ENCODE assay signal across 9 mouse cellular contexts in genomic region chr13:19438040-19438439, GRCm38 (mm10). TPM values are rescaled to one million over a fixed set of nuclear protein-coding genes. Genes with fewer than 3 reads are reported as not detected.
A peak's percentile ranks its signal among the peaks of the same experiment; 100 is the strongest.
DNase-seq lines count a peak whose midpoint lies in the region; ATAC-seq and TF ChIP-seq lines count a peak whose summit lies in the region.
"Had no signal": no experiment of that assay in that cellular context is flagged by ENCODE, and none has a peak within 500 bp of the region (broad histone marks: within the 10 kb centered on the region; RNA-seq: fewer than 3 reads in every experiment).

No protein-coding gene starts in this region.

- no peaks in the 10 kb centered on the region for H3K27me3 ChIP-seq in forebrain, embryonic 13.5 days
- no peaks in the 10 kb centered on the region for H3K27me3 ChIP-seq in forebrain, embryonic 12.5 days
- H3K27me3 ChIP-seq in forebrain, postnatal 0 days (ENCODE audit: insufficient read depth, low read length): no peaks in the 10 kb centered on the region
- no peaks in the 10 kb centered on the region for H3K27me3 ChIP-seq in midbrain, embryonic 15.5 days (replicated peaks)
- H3K27me3 ChIP-seq: limb, embryonic 12.5 days had no signal

- no peak overlapping the region for H3K9ac ChIP-seq in forebrain, embryonic 13.5 days
- no peak overlapping the region for H3K9ac ChIP-seq in forebrain, embryonic 12.5 days
- H3K9ac ChIP-seq in forebrain, postnatal 0 days: no peak overlapping the region
- H3K9ac ChIP-seq in midbrain, embryonic 15.5 days: no peak overlapping the region
- H3K9ac ChIP-seq: limb, embryonic 12.5 days had no signal

- no peaks in the 10 kb centered on the region for H3K4me1 ChIP-seq in forebrain, embryonic 13.5 days
- H3K4me1 ChIP-seq in forebrain, embryonic 12.5 days: no peaks in the 10 kb centered on the region
- no peaks in the 10 kb centered on the region for H3K4me1 ChIP-seq in forebrain, postnatal 0 days (ENCODE audit: insufficient read depth)
- H3K4me1 ChIP-seq in midbrain, embryonic 15.5 days: no peaks in the 10 kb centered on the region
- H3K4me1 ChIP-seq: limb, embryonic 12.5 days had no signal

- WGBS in forebrain, embryonic 13.5 days: 77% methylated on average over 10 of the region's 10 CpGs
- WGBS in forebrain, embryonic 12.5 days: 80% methylated on average over 10 of the region's 10 CpGs
- WGBS in forebrain, postnatal 0 days: 74% methylated on average over 10 of the region's 10 CpGs
- 75% methylated on average over 10 of the region's 10 CpGs for WGBS in midbrain, embryonic 15.5 days

- no peaks in the 10 kb centered on the region for H3K9me3 ChIP-seq in forebrain, embryonic 13.5 days (replicated peaks)
- no peaks in the 10 kb centered on the region for H3K9me3 ChIP-seq in forebrain, embryonic 12.5 days
- H3K9me3 ChIP-seq in forebrain, postnatal 0 days (ENCODE audit: low read length): no peaks in the 10 kb centered on the region
- no peaks in the 10 kb centered on the region for H3K9me3 ChIP-seq in midbrain, embryonic 15.5 days
- H3K9me3 ChIP-seq: limb, embryonic 12.5 days had no signal

- ATAC-seq in forebrain, embryonic 13.5 days: peak; percentile 55
- no peak for ATAC-seq in forebrain, embryonic 12.5 days (ENCODE audit: low FRiP score)
- peak; percentile 12; the same call in 1 of the 2 replicates for ATAC-seq in forebrain, postnatal 0 days
- peak; percentile 78 for ATAC-seq in midbrain, embryonic 15.5 days (replicated peaks)

- H3K36me3 ChIP-seq in forebrain, embryonic 13.5 days (ENCODE audit: poor library complexity, severe bottlenecking): no peaks in the 10 kb centered on the region
- H3K36me3 ChIP-seq in forebrain, embryonic 12.5 days (replicated peaks): no peaks in the 10 kb centered on the region
- H3K36me3 ChIP-seq in forebrain, postnatal 0 days (ENCODE audit: insufficient read depth): no peaks in the 10 kb centered on the region
- H3K36me3 ChIP-seq in midbrain, embryonic 15.5 days (replicated peaks): no peaks in the 10 kb centered on the region
- H3K36me3 ChIP-seq: limb, embryonic 12.5 days had no signal

- H3K4me3 ChIP-seq in forebrain, embryonic 13.5 days: no peak overlapping the region
- H3K4me3 ChIP-seq in forebrain, embryonic 12.5 days (replicated peaks): no peak overlapping the region
- H3K4me3 ChIP-seq in forebrain, postnatal 0 days (ENCODE audit: low read depth, low read length): no peak overlapping the region
- no peak overlapping the region for H3K4me3 ChIP-seq in midbrain, embryonic 15.5 days
- H3K4me3 ChIP-seq: limb, embryonic 12.5 days had no signal

- H3K4me2 ChIP-seq in forebrain, embryonic 13.5 days: no peak overlapping the region
- H3K4me2 ChIP-seq in forebrain, embryonic 12.5 days: no peak overlapping the region
- H3K4me2 ChIP-seq in forebrain, postnatal 0 days (ENCODE audit: low read depth): no peak overlapping the region
- H3K4me2 ChIP-seq in midbrain, embryonic 15.5 days: no peak overlapping the region
- H3K4me2 ChIP-seq: limb, embryonic 12.5 days had no signal

- H3K27ac ChIP-seq in forebrain, embryonic 13.5 days: no peak overlapping the region
- H3K27ac ChIP-seq in forebrain, embryonic 12.5 days: no peak overlapping the region
- H3K27ac ChIP-seq in forebrain, postnatal 0 days (ENCODE audit: low read depth, low read length): no peak overlapping the region
- no peak overlapping the region for H3K27ac ChIP-seq in midbrain, embryonic 15.5 days
- H3K27ac ChIP-seq: limb, embryonic 12.5 days had no signal

- peak; percentile 8 for DNase-seq in thymus, postnatal 0 days (ENCODE audit: low spot score)
- no peak for DNase-seq in thymus, postnatal 14 days
- DNase-seq in forebrain, postnatal 0 days: peak; percentile 22
- DNase-seq in spleen, postnatal 4 days (ENCODE audit: low spot score in 2 of 2): no peak
- DNase-seq in ovary, postnatal 36 days (ENCODE audit: low spot score): no peak

- peak; percentile 41 for TF ChIP-seq CTCF in forebrain, postnatal 0 days (IDR thresholded peaks at IDR 0.05; ENCODE audit: low read depth)

RNA-seq across cellular contexts. Expression of gene Stard3nl, which starts 42.4 kb away (rescaled TPM):
- polyA plus RNA-seq in forebrain, embryonic 13.5 days (2015; fragmentation: Nextera tagmentation; extraction: Ambion mirVana): 161 and 167 TPM in 2 replicates
- polyA plus RNA-seq in forebrain, embryonic 12.5 days (2016; fragmentation: Nextera tagmentation; extraction: Ambion mirVana): 128 and 132 TPM in 2 replicates
- polyA plus RNA-seq in thymus, postnatal 0 days (2015; fragmentation: Nextera tagmentation; extraction: Ambion mirVana): 58.6 and 66.6 TPM in 2 replicates
- total RNA-seq in forebrain, postnatal 0 days (2014; rRNA removed): 106 and 119 TPM in 2 replicates
- polyA plus RNA-seq in forebrain, postnatal 0 days (2015; fragmentation: Nextera tagmentation; extraction: Ambion mirVana): 180 and 199 TPM in 2 replicates
- 204 and 208 TPM in 2 replicates for polyA plus RNA-seq in midbrain, embryonic 15.5 days (2015; fragmentation: Nextera tagmentation; extraction: Ambion mirVana)

Comparison
In these comparisons a context has a peak if more than half of its experiments do, and no peak if none do; other contexts are left out.
1. DNase-seq: peak in thymus, postnatal 0 days (single experiment) and forebrain, postnatal 0 days (single experiment); none in thymus, postnatal 14 days (single experiment), spleen, postnatal 4 days (0 of 2) and ovary, postnatal 36 days (single experiment).